Mouse (Mus musculus): Measurements from ENCODE around the gene Slc35f2.

DNA sequence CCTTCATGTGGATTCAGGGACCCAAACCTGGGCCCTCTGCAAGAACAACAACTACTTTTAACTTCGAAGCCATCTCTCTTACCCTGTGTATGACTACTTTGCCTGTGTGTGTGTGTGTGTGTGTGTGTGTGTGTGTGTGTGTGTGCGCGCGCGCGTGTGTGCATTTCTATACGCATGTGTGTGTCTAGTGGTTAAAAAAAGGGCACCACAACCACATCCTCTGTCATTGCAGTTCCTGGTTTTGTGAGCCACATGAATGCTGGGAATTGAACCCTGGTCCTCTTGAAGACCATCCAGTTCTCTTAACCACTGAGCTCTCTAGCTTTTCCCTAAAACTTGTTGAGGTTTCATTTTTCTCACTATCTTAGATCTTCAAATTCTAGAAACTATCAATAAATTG is 31.6 kb downstream of the Slc35f2 start:
- no peak for TF ChIP-seq ZC3H11A (IDR thresholded peaks at IDR 0.05; ENCODE audit: borderline replicate concordance, low read depth, low read length)
- TF ChIP-seq HCFC1 (IDR thresholded peaks at IDR 0.05; ENCODE audit: borderline replicate concordance, insufficient read depth, low read length) = no peak
- no peak for TF ChIP-seq ZNF384 (IDR thresholded peaks at IDR 0.05; ENCODE audit: low read depth, low read length)
- no peak for TF ChIP-seq CHD2 (IDR thresholded peaks at IDR 0.05; ENCODE audit: low read depth, low read length)
- TF ChIP-seq MAFK (IDR thresholded peaks at IDR 0.05; ENCODE audit: insufficient read depth, low read depth, low read length) = no peak

Data from ES-E14 (cell line).